Mouse (Mus musculus): Measurements from ENCODE around the gene Napsa.

The Napsa gene

DNA sequence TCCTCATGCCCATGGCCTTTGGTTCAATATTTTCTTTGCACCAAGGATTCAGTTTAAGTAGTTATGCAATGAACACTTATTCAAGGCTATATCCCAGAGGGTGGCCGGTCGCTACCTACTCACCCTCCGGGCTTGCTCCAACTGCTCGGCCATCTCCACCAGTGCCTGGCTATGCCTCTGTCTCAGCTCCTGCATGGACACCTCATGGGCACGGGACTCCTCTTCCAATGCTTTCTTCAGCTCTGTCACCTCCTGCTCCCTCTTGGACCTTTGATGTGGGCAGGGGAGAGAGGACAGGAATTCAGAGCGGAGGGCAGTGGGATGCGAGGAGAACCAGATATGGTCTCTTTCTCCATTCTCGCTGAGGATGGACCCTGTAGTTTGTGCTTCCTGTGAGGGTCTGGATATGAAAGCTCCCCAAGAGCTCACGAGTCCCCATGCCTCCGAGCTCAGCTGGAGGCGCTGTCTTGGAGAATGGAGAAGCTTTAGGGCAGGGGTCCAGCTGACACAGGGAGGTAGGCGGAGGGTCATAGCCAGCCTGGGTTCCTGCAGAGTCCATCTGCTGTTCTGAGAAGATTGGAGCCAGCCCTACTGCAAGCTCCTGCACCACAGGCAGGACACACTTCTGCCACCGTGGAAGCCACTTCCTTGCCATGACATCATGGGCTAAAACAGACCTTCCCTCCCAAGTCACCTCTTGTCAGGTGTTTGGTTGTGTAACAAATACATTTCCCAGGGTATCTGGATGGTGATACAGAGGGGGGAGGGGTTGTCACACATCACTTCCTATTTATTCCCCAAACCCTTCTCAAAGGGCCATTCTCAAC is 53.3 kb downstream of the Napsa start:
- no peak for DNase-seq (ENCODE audit: low read depth in 1 of 2, low spot score in 2 of 2)

DNA sequence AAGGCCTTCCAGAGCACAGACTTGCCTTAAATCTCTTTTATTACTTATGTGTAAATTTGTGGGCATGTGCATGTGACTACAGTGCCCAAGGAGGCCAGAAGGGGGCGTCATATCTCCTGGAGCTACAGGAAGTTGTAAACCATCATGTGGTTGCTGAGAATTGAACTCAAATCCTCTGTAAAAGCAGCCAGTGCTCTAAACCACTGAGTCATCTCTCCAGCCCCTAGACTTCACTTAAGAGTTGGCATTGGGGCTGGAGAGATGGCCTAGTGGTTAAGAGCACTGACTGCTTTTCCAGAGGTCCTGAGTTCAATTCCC is 53.8 kb downstream of the Napsa start:
- no peak for DNase-seq (ENCODE audit: low read depth in 1 of 2, low spot score in 2 of 2)

DNA sequence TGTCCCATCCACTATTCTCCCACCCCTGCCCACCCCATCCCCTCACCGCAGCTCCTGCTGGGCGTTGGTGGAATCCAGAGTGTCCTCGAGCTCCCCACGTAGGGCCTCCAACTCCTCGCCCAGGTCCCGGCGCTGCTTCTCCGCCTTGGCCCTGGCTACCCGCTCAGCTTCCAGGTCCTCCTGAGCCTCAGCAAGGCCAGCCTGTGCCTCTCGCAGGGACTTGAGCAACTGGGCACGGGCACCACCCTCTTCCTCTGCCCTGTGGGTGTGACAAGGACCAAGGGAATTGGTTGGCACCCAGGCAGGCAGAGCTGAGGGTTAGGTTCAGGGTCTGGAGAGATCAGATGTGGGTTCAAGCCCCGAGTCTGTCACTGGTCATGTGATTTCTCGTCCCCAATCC is 54.8 kb downstream of the Napsa start:
- no peak for DNase-seq (ENCODE audit: low read depth in 1 of 2, low spot score in 2 of 2)

DNA sequence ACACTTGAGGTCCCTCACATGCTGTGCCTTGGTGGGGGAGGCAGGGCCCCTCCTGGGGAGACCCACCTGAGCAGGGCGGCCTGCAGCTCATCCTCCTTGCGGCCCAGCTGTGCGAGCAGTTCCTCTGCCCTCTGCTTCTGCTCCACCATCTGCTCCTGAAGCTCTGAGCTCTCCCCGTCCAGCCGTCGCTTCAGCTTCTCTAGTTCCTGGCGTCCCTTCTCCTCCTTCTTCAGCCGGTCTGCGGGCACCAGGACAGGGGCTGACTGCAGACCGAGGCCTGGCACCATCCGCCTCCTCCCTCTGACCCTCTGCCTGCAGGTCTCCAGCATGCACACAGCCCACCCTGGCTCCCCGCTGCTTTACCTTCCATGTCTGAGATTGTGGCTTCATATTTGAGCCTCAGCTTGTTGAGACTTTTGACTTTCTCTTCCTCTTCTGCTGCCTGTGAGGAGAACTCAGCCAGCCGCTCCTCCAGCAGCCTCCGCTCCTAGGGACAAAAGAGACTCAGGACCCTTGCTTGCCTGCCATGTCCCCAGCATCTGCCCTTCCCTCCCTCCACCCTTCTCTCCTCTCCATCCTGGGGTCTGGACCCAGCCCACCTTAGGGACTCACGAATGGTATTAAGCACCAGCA is 56.3 kb downstream of the Napsa start:
- DNase-seq (ENCODE audit: low read depth in 1 of 2, low spot score in 2 of 2), result no peak

DNA sequence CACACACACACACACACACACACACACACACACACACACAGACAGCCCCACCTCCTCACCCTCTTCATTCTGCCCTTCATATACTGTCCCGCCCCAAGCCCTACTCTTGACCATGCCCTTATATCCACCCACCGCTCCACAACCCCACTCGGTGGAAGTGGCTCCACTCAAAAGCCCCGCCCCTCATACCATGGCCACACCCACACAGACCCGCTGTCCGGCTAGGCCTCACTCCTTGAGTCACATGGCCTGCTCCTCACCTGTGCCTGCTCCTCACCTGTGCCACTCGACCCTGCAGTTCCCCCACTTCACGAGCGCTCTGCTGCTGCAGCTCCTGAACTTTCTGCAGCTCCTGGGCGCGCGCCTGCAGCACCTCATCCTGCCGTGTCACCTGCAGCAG is 58.3 kb downstream of the Napsa start:
- no peak for DNase-seq (ENCODE audit: low read depth in 1 of 2, low spot score in 2 of 2)

DNA sequence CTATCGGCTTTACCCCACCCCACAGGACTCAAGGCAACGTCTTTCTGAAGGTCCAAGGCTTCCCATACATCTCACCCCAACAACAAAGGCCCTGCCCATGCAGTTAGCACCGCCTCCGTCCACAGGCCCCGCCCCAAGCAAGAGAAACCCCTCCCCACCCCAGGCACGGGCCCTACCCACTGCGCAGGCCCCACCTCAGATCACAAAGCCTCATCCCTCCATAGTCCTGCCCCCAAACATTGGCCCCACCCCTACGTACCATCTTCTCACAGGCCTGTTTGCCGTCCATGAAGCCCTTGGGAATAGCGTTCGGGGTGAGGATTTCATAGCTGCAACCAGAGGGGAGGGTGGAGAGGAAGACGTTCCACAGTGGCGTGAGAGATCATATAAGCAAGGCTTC is 60.5 kb downstream of the Napsa start:
- DNase-seq (ENCODE audit: low read depth in 1 of 2, low spot score in 2 of 2), result no peak

DNA sequence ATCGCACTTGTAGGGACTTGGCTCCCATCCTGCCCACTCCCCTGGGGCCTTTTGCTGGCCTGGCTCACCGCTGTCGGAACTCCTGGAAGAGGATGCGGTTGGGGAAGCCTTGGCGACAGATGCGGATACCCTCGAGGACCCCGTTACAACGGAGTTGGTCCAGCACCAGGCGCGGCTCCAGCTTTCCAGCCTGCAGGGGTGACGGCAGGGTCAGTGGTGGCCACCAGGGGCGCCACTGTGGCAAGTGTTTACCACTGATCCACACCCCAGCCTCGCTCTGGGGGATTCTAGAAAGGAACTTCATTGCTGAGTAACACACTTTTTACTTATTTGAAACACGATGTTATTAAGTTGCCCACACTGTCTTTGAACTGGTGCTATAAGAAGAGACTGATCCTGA is 61.2 kb downstream of the Napsa start:
- no peak for DNase-seq (ENCODE audit: low read depth in 1 of 2, low spot score in 2 of 2)

All from monocyte, adult 2 months (primary cell).